Mouse (Mus musculus): ENCODE data around the gene Nrxn1.

DNA sequence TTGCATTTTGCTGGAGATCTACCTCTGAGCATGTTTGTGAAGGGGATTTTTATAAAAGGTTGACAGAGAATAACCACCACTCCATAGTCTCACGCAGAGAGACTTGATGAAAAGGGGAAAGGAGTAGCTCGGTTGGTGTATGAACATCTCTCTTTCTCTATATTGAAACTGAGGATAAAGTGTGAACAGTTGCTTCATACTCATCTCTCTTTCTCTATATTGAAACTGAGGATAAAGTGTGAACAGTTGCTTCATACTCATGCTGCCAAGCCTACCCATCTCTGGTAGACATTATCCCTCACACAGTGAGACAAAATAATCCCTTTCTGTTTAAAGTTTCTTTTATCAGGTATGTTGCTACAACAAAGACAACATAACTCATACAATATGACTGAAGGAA lies 854.4 kb downstream of the Nrxn1 start:
- TF ChIP-seq POLR2A (IDR thresholded peaks at IDR 0.05; ENCODE audit: borderline replicate concordance, extremely low read depth, low read depth, low read length) (no peak), CTCF (IDR thresholded peaks at IDR 0.05; ENCODE audit: insufficient read depth, low read length) (no peak)
